1 mouse cellular context compared by ENCODE assay signal in genomic region chr4:46442501-46442900, GRCm38 (mm10).
TF ChIP-seq lines count a peak whose summit lies in the region.

No protein-coding gene starts in this region.

TF ChIP-seq in CH12.LX, 34 proteins besides CTCF, POLR2A, EP300 and RAD21:
- TF ChIP-seq IRF4 (IDR thresholded peaks at IDR 0.05; ENCODE audit: low read depth, low read length) (no peak), NRF1 (IDR thresholded peaks at IDR 0.05; ENCODE audit: low read depth, low read length) (0 out of 2 replicates have a peak, but pooled peaks have one; percentile 17)
